Mouse (Mus musculus): ENCODE results near the gene Gm37240.

DNA sequence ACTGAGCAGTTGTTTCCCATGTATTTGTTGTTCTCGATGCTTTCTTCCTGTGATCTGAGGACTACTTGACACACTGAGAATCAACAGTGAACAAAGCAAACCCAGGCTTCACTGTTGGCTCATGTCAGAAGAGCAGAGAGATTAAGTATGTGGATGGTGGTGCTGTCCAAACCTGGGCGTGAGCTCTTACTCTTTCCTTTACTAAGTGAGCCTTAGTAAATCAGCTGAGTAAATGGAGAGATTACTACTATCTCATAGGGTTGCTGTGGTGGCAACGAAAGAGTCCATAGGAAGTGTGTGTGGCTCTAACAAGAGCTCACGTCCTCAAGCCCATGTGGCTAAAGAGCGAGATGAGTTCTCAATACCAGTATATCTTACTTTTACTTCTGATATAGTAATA lies 950.4 kb downstream of the Gm37240 start:
- TF ChIP-seq POLR2A (IDR thresholded peaks at IDR 0.05; ENCODE audit: insufficient read depth, low read depth, low read length): no peak
- TF ChIP-seq CTCF (IDR thresholded peaks at IDR 0.05; ENCODE audit: insufficient read depth, low read depth, low read length): no peak

Measured in olfactory bulb, adult 2 months (tissue).